In the genomic region with DNA sequence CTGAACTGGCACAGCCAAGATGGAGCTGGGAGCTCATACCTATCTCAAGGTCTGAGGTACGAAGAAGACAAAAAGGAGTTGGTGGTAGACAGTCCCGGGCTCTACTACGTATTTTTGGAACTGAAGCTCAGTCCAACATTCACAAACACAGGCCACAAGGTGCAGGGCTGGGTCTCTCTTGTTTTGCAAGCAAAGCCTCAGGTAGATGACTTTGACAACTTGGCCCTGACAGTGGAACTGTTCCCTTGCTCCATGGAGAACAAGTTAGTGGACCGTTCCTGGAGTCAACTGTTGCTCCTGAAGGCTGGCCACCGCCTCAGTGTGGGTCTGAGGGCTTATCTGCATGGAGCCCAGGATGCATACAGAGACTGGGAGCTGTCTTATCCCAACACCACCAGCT, we compare ENCODE assay signal across 1 mouse cellular context.
A peak's percentile ranks its signal among the peaks of the same experiment; 100 is the strongest.
TF ChIP-seq lines count a peak whose summit lies in the region.

No protein-coding gene starts in this region.

TF ChIP-seq in CH12.LX, 34 proteins besides CTCF, POLR2A, EP300 and RAD21:
- TF ChIP-seq ZNF384 (IDR thresholded peaks at IDR 0.05; ENCODE audit: low read depth, low read length) (no peak), KAT2A (IDR thresholded peaks at IDR 0.05; ENCODE audit: insufficient replicate concordance, low read length) (no peak), CHD1 (IDR thresholded peaks at IDR 0.05; ENCODE audit: low read depth, low read length) (peak; percentile 7; the same call in 1 of the 2 replicates)
TF ChIP-seq in CH12.LX: peak in this region for 1.
